Mouse (Mus musculus): ENCODE data around the gene Itgad. TPM values are rescaled to one million over a fixed set of nuclear protein-coding genes. Genes with fewer than 3 reads are reported as not detected.

The Itgad gene
- total RNA-seq, 2 experiments from 2014 or later: 0.14 to 0.17 TPM

DNA sequence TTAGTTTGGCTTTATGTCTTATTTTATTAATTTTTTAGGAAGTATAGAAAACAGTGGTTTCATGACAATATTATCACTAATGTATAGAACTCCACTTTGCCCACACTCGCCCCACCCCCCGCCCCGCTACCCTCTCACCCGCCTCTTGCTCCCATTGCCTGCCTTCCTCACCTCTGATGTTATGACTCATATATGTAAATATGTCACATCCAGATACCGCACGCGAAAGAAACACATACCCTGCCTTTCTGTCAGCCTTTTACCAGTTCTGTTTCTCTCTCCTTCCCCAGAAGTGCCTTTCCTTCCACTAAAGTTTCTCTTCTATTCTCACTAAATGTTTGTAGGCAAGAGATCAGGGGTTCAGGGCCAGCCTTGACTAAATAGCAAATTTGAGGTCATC lies 12.2 kb downstream of the Itgad start:
- intact Hi-C loops (cut with DNase I): no loop called here
- no peak for DNase-seq (ENCODE audit: extremely low spot score in 1 of 2, low spot score in 2 of 2)

DNA sequence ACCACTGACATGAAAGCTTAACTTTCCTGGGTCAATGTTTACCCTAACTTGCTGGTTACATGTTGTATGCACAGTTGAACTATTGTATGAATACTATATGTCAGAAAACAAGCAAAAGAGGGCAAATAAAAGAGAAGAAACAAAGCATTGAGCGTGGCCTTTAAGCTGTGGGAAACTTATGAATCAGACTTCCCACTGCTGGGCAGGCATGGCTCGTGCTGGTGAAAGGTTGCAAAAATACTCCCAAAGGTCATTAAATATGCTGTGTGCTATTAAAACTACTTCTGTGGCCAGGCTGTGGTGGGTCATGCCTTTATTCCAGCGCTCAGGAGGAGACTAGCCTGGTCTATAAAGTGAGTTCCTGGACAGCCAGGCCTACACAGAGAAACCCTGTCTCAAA lies 15.8 kb downstream of the Itgad start:
- intact Hi-C loops (cut with DNase I): no loop called here
- DNase-seq (ENCODE audit: extremely low spot score in 1 of 2, low spot score in 2 of 2): no peak

- intact Hi-C loops (cut with DNase I): no loop called here
- peak in 1 of 2 experiments; percentile 5 for DNase-seq (ENCODE audit: extremely low spot score in 1 of 2, low spot score in 2 of 2)
Observed at GRCm38 (mm10) chr7:128178385-128178784, 24.2 kb downstream of the Itgad start.

DNA sequence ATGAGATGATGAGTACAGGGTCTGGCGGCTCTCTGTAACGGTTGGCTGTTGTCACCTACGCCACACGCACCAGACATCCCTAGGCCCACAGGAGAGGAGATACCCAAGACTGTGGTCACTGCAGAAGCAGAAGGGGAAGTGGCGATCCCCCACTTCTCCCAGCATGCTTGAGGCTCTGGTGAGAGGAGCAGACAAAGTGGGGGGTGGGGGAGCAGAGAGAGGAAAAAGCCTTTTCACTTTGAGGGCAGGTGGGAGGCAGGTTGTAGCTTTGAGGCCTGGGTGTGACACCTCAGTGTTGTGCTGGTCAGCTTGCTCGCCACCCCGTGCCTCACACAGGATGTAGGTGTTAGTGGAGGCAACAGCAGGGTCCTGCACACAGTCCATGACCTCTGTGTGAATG lies 25.9 kb downstream of the Itgad start:
- DNase-seq (ENCODE audit: extremely low spot score in 1 of 2, low spot score in 2 of 2): no peak
- intact Hi-C loops (cut with DNase I): no loop called here

- no peak for DNase-seq (ENCODE audit: extremely low spot score in 1 of 2, low spot score in 2 of 2)
- intact Hi-C loops (cut with DNase I): no loop called here
Observed at GRCm38 (mm10) chr7:128180546-128180945, 26.4 kb downstream of the Itgad start.

DNA sequence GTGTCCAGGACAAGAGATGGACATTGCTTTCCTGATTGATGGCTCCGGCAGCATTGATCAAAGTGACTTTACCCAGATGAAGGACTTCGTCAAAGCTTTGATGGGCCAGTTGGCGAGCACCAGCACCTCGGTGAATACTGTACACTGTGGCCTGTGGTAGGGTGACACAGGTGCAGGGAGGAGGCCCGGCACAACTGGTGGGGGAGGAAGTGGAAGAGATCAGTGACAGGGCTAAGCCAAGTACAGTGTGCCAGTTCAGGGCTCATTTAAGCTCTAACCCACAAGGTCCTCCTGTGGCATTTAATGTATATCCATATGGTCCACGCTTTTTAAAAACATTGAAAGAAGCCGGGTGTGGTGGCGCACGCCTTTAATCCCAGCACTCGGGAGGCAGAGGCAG lies 27.5 kb downstream of the Itgad start:
- no peak for DNase-seq (ENCODE audit: extremely low spot score in 1 of 2, low spot score in 2 of 2)
- intact Hi-C loops (cut with DNase I): no loop called here

GRCm38 (mm10) chr7:128201607-128202006 lies 47.4 kb downstream of the Itgad start:
- intact Hi-C loops (cut with DNase I): no loop called here
- no peak for DNase-seq (ENCODE audit: extremely low spot score in 1 of 2, low spot score in 2 of 2)

- intact Hi-C loops (cut with DNase I): no loop called here
- DNase-seq (ENCODE audit: extremely low spot score in 1 of 2, low spot score in 2 of 2): no peak
Observed at GRCm38 (mm10) chr7:128203071-128203470, 48.9 kb downstream of the Itgad start.

DNA sequence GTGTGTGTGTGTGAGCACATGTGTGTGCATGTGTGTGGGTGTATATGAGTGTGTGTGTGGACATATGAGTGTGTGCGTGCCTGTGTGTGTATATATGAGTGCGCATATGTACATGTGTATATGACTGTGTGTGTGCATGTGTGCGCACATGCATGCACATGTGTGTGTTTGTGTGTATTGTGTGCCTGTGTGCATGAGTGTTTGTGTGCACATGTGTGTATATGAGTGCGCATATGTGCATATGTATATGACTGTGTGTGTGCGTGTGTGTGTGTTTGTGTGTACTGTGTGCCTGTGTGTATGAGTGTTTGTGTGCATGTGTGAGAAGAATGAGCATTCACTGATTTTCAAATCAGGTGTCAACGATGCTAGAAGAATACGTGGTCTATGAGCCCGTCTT lies 50.0 kb downstream of the Itgad start:
- no peak for DNase-seq (ENCODE audit: extremely low spot score in 1 of 2, low spot score in 2 of 2)
- intact Hi-C loops (cut with DNase I): no loop called here

GRCm38 (mm10) chr7:128205695-128206094 lies 51.5 kb downstream of the Itgad start:
- intact Hi-C loops (cut with DNase I): loop anchor here (5.0 kb wide), 1 partner anchor 223 kb away; no protein-coding TSS in a partner anchor
- DNase-seq (ENCODE audit: extremely low spot score in 1 of 2, low spot score in 2 of 2): no peak

- intact Hi-C loops (cut with DNase I): loop anchor here (5.0 kb wide), 1 partner anchor 224 kb away; no protein-coding TSS in a partner anchor
- DNase-seq (ENCODE audit: extremely low spot score in 1 of 2, low spot score in 2 of 2): no peak
Observed at GRCm38 (mm10) chr7:128206152-128206551, 52.0 kb downstream of the Itgad start, which contains the start of gene Cox6a2. Gene Cox6a2 (minus strand): TSS chr7:128206387.

GRCm38 (mm10) chr7:128208187-128208586 lies 54.0 kb downstream of the Itgad start:
- intact Hi-C loops (cut with DNase I): loop anchor here (2.0 to 5.0 kb wide), 2 partner anchors 103 to 226 kb away; no protein-coding TSS in a partner anchor
- peak; percentile 60 for DNase-seq (ENCODE audit: extremely low spot score in 1 of 2, low spot score in 2 of 2)

DNA sequence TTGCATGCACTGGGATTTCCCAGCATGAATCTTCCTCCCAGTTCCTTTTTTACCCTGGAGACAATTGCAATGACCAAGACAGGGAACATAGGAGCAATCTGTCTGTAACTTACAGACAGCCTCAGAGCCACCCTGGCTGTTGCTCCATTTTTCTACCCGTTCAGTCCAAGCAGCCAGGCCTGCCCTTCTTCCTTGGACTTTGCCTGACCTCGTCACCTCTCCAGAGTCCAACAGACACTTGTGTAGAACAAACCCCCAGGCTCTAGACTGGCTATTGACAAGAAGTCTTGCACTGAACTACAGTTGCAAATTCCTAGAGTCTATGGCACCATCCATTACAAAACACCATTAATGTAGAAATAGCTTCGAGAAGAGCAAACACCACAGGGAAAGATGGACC lies 55.6 kb downstream of the Itgad start:
- intact Hi-C loops (cut with DNase I): loop anchor here (2.0 to 5.0 kb wide), 2 partner anchors 105 to 228 kb away; no protein-coding TSS in a partner anchor
- DNase-seq (ENCODE audit: extremely low spot score in 1 of 2, low spot score in 2 of 2): no peak

DNA sequence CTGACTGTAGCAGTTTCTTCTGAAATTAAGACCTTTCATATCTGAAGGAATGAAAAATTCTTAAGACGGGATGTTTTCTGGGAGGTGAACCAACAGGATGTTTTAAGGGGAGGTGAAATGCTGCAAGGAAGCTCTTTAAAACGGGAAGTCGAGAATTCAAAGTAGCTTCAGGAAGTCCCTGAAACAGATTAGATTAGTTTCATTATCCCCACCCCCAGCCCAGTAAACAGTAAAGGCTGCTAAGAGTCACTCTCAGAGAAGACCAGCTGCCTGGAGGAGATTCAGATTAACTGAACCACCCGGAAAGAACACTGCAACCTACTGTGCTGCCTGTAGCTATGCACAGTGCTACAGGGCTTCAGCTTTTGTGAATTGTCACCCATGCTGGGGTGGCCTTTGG lies 65.8 kb downstream of the Itgad start:
- no peak for DNase-seq (ENCODE audit: extremely low spot score in 1 of 2, low spot score in 2 of 2)
- intact Hi-C loops (cut with DNase I): no loop called here

GRCm38 (mm10) chr7:128220936-128221335 lies 66.8 kb downstream of the Itgad start:
- peak in 1 of 2 experiments; percentile 44 for DNase-seq (ENCODE audit: extremely low spot score in 1 of 2, low spot score in 2 of 2)
- intact Hi-C loops (cut with DNase I): no loop called here

- intact Hi-C loops (cut with DNase I): no loop called here
- DNase-seq (ENCODE audit: extremely low spot score in 1 of 2, low spot score in 2 of 2): no peak
Observed at GRCm38 (mm10) chr7:128231741-128232140, 77.6 kb downstream of the Itgad start.

DNA sequence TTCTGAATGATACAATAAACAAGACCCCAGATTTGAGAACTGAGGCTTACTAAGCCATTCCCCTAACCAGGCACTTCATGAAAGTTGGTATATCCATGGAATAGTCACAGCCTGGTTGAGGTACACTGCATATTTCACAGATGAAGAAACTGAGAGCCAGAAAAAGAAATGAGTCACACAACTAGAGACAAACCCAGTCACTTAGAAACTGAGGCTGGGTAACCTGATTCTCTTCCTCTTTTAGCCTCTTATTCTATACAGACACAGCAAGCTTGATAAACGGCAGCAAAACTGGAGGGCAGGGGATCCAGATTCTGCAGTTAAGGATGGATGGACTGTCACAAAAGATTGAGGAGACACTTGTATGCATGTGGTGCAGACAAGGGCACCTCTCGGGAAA lies 80.6 kb downstream of the Itgad start:
- intact Hi-C loops (cut with DNase I): no loop called here
- no peak for DNase-seq (ENCODE audit: extremely low spot score in 1 of 2, low spot score in 2 of 2)

DNA sequence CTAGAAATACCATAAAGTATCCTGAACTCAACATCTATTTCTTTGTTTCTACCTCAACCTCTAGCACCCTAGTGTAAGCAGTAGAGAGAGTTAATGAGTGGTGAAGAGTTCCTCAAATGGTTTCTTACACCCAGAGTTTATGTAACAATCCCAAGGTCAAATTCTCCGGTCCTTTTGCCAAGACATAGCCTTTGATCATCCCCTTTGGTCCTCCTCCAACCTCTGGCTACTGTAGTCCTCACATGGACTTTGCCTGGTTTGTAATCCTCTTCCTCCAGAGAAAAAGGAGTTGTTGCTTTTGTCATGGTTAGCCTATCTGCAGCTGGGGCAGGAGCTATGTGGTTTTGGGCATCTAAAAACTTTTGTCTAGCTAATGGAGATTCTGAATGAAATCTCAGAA lies 81.3 kb downstream of the Itgad start:
- intact Hi-C loops (cut with DNase I): no loop called here
- DNase-seq (ENCODE audit: extremely low spot score in 1 of 2, low spot score in 2 of 2): no peak

DNA sequence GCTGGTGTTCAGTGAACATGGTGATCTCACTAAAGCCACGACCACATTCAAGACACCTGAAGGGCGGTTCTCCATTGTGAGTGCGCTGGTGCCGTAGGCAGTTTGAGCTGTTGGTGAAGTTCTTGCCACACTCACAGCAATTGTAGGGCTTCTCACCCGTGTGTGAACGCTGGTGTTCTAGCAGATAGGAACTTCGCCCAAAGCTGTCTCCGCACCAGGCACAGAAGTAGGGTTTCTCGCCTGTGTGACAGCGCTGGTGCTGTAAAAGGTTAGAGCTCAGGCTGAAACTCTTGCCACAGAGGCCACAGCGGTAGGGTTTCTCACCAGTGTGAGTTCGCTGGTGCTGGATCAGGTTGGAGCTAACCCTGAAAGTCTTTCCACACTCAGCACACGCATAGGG lies 82.2 kb downstream of the Itgad start:
- intact Hi-C loops (cut with DNase I): no loop called here
- DNase-seq (ENCODE audit: extremely low spot score in 1 of 2, low spot score in 2 of 2): no peak

DNA sequence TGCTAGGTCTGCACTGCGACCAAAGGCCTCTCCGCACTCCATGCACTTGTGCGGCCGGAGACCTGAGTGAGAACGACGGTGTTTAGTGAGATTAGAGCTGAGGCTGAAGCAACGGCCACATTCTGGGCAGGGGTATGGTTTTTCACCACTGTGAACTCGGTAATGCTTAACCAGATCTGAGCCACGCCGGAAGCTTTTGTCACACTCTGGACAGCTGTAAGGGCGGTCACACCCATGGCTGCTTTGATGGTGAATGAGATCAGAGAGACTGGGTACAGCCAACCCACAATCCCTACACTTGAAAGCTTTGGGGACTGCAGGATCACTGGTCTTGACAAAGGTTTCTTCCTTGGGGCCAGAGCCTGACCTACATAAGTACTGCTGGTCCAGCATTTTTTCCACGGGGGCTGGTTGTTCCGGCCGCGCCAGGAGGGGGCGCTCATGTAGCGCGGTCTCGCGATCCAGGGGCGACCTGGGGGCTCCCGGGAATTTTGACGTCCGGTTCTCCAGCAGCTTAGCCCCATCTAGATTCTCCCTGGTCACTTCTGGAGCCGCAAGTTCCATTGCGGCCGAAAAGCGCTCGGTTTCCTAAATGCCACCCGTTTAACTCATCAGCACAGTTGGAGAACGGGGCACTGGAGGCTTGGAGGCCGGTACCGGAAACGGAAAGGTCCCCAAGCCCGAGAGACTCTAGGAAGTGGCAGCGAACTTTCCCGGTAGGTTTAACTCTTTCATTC lies 82.8 kb downstream of the Itgad start, which contains the start of gene Armc5:
Armc5 (plus strand) TSS at position 487 of the 737 bp plus-strand sequence.
- intact Hi-C loops (cut with DNase I): no loop called here
- DNase-seq (ENCODE audit: extremely low spot score in 1 of 2, low spot score in 2 of 2): peak; percentile 75 to 90

DNA sequence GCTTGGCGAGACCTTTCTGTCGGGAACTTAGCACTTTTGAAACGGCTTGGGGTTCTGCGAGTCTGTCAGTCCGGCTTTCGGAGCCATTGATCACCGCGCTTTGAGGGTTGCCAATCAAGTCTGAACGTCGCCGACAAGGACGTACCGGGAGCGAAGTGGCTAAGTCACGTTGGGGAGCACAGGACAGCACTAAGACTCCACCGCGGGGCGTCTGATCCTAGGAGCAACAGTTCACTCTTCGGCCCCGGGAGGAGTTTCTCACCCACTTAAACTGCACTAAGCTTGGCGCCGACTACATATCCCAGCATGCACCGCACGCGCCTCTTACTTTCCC lies 83.4 kb downstream of the Itgad start:
- intact Hi-C loops (cut with DNase I): no loop called here
- DNase-seq (ENCODE audit: extremely low spot score in 1 of 2, low spot score in 2 of 2): no peak
